Mouse (Mus musculus): ENCODE data around the gene Magi2.

DNA sequence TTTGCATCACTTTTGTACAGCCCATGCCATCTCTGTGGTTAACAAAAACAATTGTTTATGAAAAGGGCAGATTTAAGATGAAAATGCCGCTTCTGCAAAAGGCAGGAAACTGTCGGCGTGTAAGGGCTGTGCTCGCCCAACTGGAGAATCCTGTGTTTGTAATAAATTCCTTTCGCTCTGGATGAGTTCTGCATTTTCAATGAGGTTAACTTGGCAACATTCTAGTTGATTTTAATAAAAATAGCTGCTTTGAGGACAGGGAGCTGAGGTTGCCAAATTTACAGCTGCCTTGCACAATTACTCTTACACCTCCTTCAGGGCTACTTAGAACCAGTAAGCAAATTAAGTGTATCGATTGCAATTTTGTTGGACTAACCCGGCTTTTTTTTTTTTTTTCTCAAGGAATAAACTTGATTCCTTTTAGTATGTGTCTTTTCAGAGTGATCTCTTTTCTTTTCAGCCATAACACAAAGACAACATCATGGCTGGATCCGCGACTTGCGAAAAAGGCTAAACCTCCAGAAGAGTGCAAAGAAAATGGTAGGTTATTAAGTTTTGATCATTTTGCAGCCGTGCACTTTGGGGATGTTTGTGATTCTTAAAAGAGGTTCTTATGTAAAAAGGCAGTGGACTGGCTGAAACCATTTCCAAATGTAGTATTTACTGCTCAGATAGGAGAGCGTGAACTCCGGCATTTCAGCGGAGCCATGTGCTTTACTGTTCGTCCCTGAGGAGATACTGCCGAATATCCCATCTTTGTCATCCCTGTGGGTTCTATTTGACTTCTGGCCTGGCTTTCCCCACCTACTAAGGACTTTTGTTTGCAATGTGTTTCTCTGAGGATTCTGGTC, 1001.3 kb downstream of the Magi2 start:
- TF ChIP-seq POLR2A (IDR thresholded peaks at IDR 0.05; ENCODE audit: control insufficient read depth, extremely low read depth, insufficient read depth, low read length, poor library complexity), result no peak
- TF ChIP-seq CTCF (IDR thresholded peaks at IDR 0.05; ENCODE audit: borderline replicate concordance, control insufficient read depth, extremely low read depth, insufficient read depth, low read length, poor library complexity), result no peak

Data from thymus, adult 2 months (tissue).